Mouse (Mus musculus) limb, embryonic 15.5 days (tissue): ENCODE results near the gene Rbfox2. TPM values are rescaled to one million over a fixed set of nuclear protein-coding genes. Genes with fewer than 3 reads are reported as not detected.

Experiments used
- ATAC-seq: fragments of 200-750 bp; cut with Nextera tagmentation; 2 replicates; pipeline ENCODE4 v1.8.0; 2017; ENCODE audit warnings: low read depth, moderate TSS enrichment; ENCODE audit not compliant: insufficient number of reproducible peaks, low FRiP score, low TSS enrichment
- H3K27ac ChIP-seq: fragments of 300-500 bp; sonication (generic); 2 replicates; pipeline ENCODE4 v1.5.1; 2015; ENCODE audit warnings: moderate library complexity, mild to moderate bottlenecking, inconsistent platforms
- H3K27me3 ChIP-seq: fragments of 300-500 bp; sonication (generic); 2 replicates; pipeline ENCODE4 v1.6.1; 2015; ENCODE audit warnings: inconsistent platforms
- H3K36me3 ChIP-seq: fragments of 300-500 bp; sonication (generic); 2 replicates; pipeline ENCODE4 v1.6.1; 2015; ENCODE audit warnings: inconsistent platforms
- H3K4me1 ChIP-seq: fragments of 300-500 bp; sonication (generic); 2 replicates; pipeline ENCODE4 v1.6.1; 2015; ENCODE audit warnings: inconsistent platforms
- H3K4me2 ChIP-seq: fragments of 300-500 bp; sonication (generic); 2 replicates; pipeline ENCODE4 v1.6.1; 2015; ENCODE audit warnings: mild to moderate bottlenecking, inconsistent platforms
- H3K4me3 ChIP-seq: fragments of 300-500 bp; sonication (generic); 2 replicates; pipeline ENCODE4 v1.5.1; 2015; ENCODE audit warnings: mild to moderate bottlenecking, inconsistent platforms
- H3K9ac ChIP-seq: fragments of 300-500 bp; sonication (generic); 2 replicates; pipeline ENCODE4 v1.6.1; 2015; ENCODE audit warnings: inconsistent platforms
- H3K9me3 ChIP-seq: fragments of 300-500 bp; sonication (generic); 2 replicates; pipeline ENCODE4 v1.6.1; 2016; ENCODE audit warnings: inconsistent platforms
- WGBS: fragments of 180-500 bp; shearing (Covaris S2); methylation state at CpG from one replicate; pipeline ENCODE4 v1.1.7; 2015; 5-methylcytosine and 5-hydroxymethylcytosine counted together
- polyA plus RNA-seq: library from polyadenylated mRNA; unstranded; fragments of >200 nt; fragmentation: Nextera tagmentation; extraction: Ambion mirVana; gene quantifications from 2 replicates; pipeline ENCODE4 v1.2.1, GENCODE M21; 2015

The Rbfox2 gene
- polyA plus RNA-seq, 1 experiment from 2014 or later, result 73.2 TPM

GRCm38 (mm10) chr15:77220833-77221232, 86.0 kb downstream of the Rbfox2 start:
- WGBS, result 67% methylated on average over 4 of the region's 4 CpGs
- Histone ChIP-seq H3K4me3 (no peak overlapping the region), H3K9ac (no peak overlapping the region), H3K4me2 (no peak overlapping the region), H3K27me3 (no peaks in the 10 kb centered on the region), H3K36me3 (no peaks in the 10 kb centered on the region), H3K4me1 (peaks cover 34% of the 10 kb centered on the region), H3K9me3 (no peaks in the 10 kb centered on the region), H3K27ac (no peak overlapping the region)
- no peak for ATAC-seq

- Histone ChIP-seq H3K9ac (no peak overlapping the region), H3K27me3 (no peaks in the 10 kb centered on the region), H3K36me3 (no peaks in the 10 kb centered on the region), H3K4me1 (peaks cover 37% of the 10 kb centered on the region), H3K9me3 (no peaks in the 10 kb centered on the region), H3K27ac (no peak overlapping the region; the same call in 1 of the 2 replicates), H3K4me3 (no peak overlapping the region), H3K4me2 (no peak overlapping the region)
- no peak for ATAC-seq
Measured at GRCm38 (mm10) chr15:77220137-77220536, 86.7 kb downstream of the Rbfox2 start.

GRCm38 (mm10) chr15:77219571-77219970, 87.2 kb downstream of the Rbfox2 start:
- no peaks in the 10 kb centered on the region for H3K27me3 ChIP-seq
- no peak overlapping the region for H3K4me3 ChIP-seq
- 35% methylated on average over 1 of the region's 1 CpGs for WGBS
- ATAC-seq, result no peak
- H3K36me3 ChIP-seq, result no peaks in the 10 kb centered on the region
- no peak overlapping the region for H3K4me2 ChIP-seq
- H3K9ac ChIP-seq, result no peak overlapping the region
- no peak overlapping the region for H3K27ac ChIP-seq
- H3K9me3 ChIP-seq, result no peaks in the 10 kb centered on the region
- H3K4me1 ChIP-seq, result peaks cover 42% of the 10 kb centered on the region

GRCm38 (mm10) chr15:77218007-77218406, 88.8 kb downstream of the Rbfox2 start:
- no peak overlapping the region for H3K4me3 ChIP-seq
- no peak overlapping the region for H3K4me2 ChIP-seq
- no peaks in the 10 kb centered on the region for H3K27me3 ChIP-seq
- no peak for ATAC-seq
- no peaks in the 10 kb centered on the region for H3K36me3 ChIP-seq
- no peak overlapping the region for H3K9ac ChIP-seq
- no peaks in the 10 kb centered on the region for H3K9me3 ChIP-seq
- WGBS, result 86% methylated on average over 3 of the region's 3 CpGs
- peaks cover 56% of the 10 kb centered on the region for H3K4me1 ChIP-seq
- H3K27ac ChIP-seq, result no peak overlapping the region

DNA sequence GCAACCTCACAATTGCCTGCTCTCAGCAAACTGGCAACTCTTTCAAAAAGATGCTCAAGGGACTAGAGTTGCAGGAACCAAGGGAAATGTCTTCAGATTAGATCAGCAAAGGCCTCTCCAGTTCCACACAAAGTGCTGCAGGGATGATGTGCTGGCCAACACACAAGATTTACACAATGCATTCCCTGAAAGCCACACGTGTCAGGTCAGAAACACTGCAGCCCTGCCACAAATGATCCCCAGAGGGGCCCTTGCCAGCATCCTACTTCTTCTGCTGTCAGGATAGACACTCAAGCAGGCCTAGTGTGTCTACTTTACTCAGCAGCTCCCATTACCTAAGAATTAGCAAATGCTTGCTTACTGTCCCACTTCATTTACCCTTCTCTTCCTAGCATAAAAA, 89.3 kb downstream of the Rbfox2 start:
- no peak overlapping the region for H3K9ac ChIP-seq
- no peak overlapping the region for H3K4me2 ChIP-seq
- H3K27ac ChIP-seq, result 0 out of 2 replicates have a peak overlapping the region, but pooled peaks have one; percentile 76
- ATAC-seq, result no peak
- WGBS, result 23% methylated on average over 1 of the region's 1 CpGs
- H3K36me3 ChIP-seq, result no peaks in the 10 kb centered on the region
- H3K27me3 ChIP-seq, result no peaks in the 10 kb centered on the region
- H3K4me1 ChIP-seq, result peaks cover 59% of the 10 kb centered on the region
- no peak overlapping the region for H3K4me3 ChIP-seq
- no peaks in the 10 kb centered on the region for H3K9me3 ChIP-seq

GRCm38 (mm10) chr15:77216704-77217103, 90.1 kb downstream of the Rbfox2 start:
- H3K27ac ChIP-seq, result peak overlapping the region; percentile 76
- WGBS, result 67% methylated on average over 6 of the region's 6 CpGs
- no peaks in the 10 kb centered on the region for H3K36me3 ChIP-seq
- H3K4me3 ChIP-seq, result no peak overlapping the region
- ATAC-seq, result no peak
- H3K9ac ChIP-seq, result no peak overlapping the region
- H3K4me1 ChIP-seq, result peaks cover 62% of the 10 kb centered on the region
- H3K9me3 ChIP-seq, result no peaks in the 10 kb centered on the region
- no peak overlapping the region for H3K4me2 ChIP-seq
- no peaks in the 10 kb centered on the region for H3K27me3 ChIP-seq

GRCm38 (mm10) chr15:77215178-77215800, 91.5 kb downstream of the Rbfox2 start:
- Histone ChIP-seq H3K4me3 (no peak overlapping the region), H3K4me2 (peak overlapping the region; percentile 3; the same call in 1 of the 2 replicates), H3K36me3 (no peaks in the 10 kb centered on the region), H3K27me3 (no peaks in the 10 kb centered on the region), H3K27ac (peak overlapping the region; percentile 76), H3K9me3 (no peaks in the 10 kb centered on the region), H3K4me1 (peaks cover 60% of the 10 kb centered on the region), H3K9ac (no peak overlapping the region)
- ATAC-seq, result no peak
- WGBS, result 7% methylated on average over 5 of the region's 5 CpGs

DNA sequence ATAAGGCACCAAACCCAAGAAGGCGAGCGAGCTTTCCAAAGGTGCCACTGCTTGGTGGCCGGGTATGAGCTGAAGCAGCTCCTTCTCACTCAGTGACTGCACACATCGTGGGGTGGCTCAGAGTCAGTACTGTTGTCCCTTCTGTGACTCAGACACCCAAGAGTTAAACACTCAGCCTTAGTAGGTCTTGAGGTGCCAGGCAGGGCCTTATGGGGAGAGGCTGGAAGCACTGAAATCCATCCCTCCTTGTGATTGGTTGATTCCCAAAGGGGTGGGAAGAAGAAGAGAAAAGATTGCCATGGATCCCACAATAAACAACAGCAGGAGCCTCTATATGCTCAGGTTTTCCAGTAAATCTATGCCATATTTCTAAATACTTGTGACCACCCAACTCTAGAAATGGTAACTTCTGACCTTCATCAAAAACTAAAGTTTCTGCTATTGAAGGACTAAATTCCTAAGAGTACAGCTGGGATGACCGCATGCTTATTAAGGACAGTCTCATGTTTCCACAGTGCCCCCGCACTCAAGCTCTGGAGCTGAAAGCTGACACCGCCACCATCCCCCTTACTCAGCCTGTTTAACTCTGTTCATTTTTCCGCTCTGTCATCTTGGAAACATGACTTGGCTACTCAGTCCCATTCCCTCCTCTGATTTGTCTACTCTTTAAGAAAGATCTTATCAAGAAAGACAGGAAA, 92.2 kb downstream of the Rbfox2 start:
- no peaks in the 10 kb centered on the region for H3K36me3 ChIP-seq
- no peaks in the 10 kb centered on the region for H3K27me3 ChIP-seq
- no peak overlapping the region for H3K9ac ChIP-seq
- peak; percentile 87 for ATAC-seq
- peak overlapping the region; percentile 76 for H3K27ac ChIP-seq
- peaks cover 54% of the 10 kb centered on the region for H3K4me1 ChIP-seq
- H3K9me3 ChIP-seq, result no peaks in the 10 kb centered on the region
- 29% methylated on average over 8 of the region's 8 CpGs for WGBS
- no peak overlapping the region for H3K4me2 ChIP-seq
- H3K4me3 ChIP-seq, result no peak overlapping the region

GRCm38 (mm10) chr15:77213829-77214228, 93.0 kb downstream of the Rbfox2 start:
- Histone ChIP-seq H3K9me3 (no peaks in the 10 kb centered on the region), H3K4me3 (no peak overlapping the region), H3K9ac (no peak overlapping the region), H3K4me1 (peaks cover 54% of the 10 kb centered on the region), H3K36me3 (no peaks in the 10 kb centered on the region), H3K27ac (peak overlapping the region; percentile 76), H3K4me2 (no peak overlapping the region), H3K27me3 (no peaks in the 10 kb centered on the region)
- WGBS, result 18% methylated on average over 5 of the region's 5 CpGs
- ATAC-seq, result no peak

DNA sequence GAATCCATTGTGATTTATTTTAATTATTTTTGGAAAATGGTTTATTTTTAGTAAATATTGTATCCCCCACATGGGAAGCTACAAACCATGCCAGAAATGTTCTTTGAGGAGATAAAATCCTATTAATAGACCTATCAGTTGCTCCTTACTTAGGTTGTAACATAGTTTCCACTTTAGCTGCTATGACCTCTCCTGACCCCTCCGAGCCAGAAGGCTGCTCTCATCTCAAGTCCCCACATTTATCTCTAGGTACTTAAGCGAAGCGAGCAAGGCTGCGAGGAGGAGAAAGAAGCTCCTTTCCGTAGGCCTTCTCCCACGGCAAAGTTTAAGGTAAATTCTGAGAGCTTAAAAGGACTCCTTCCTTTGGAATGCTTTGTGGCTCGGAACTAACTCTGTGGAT, 94.0 kb downstream of the Rbfox2 start:
- WGBS, result 64% methylated on average over 7 of the region's 7 CpGs
- Histone ChIP-seq H3K4me1 (peaks cover 52% of the 10 kb centered on the region), H3K4me2 (no peak overlapping the region), H3K9me3 (no peaks in the 10 kb centered on the region), H3K4me3 (no peak overlapping the region), H3K27me3 (no peaks in the 10 kb centered on the region), H3K9ac (no peak overlapping the region), H3K27ac (peak overlapping the region; percentile 14; the same call in 1 of the 2 replicates), H3K36me3 (no peaks in the 10 kb centered on the region)
- ATAC-seq, result no peak

DNA sequence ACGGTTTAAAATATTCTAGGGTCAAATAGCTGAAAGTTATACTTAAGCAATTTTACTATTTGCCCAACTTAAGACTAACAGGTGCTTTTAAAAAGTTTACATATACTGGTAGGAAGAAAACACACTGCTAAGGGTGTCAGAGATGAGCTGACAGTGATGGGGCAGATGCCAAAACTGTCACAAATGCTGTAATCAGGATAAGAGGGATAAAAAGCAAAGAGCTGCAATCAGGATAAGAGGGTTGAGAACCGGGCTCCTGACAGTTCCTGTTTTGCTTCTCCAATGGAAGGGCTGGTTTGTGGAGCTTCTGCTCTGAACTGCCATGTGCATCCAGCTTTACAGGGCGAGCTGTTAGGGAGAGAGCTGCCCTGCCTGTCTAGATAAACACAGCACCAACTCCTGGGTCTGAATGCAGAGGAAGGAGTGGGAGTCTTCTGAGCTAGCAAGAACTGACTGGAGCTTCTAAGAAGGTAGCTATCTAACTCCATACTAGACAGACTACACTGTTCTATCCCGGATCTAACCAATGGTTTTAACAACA, 94.5 kb downstream of the Rbfox2 start:
- H3K4me2 ChIP-seq, result no peak overlapping the region
- H3K36me3 ChIP-seq, result no peaks in the 10 kb centered on the region
- H3K9ac ChIP-seq, result no peak overlapping the region
- H3K9me3 ChIP-seq, result no peaks in the 10 kb centered on the region
- no peaks in the 10 kb centered on the region for H3K27me3 ChIP-seq
- no peak for ATAC-seq
- no peak overlapping the region for H3K27ac ChIP-seq
- H3K4me3 ChIP-seq, result no peak overlapping the region
- 67% methylated on average over 4 of the region's 4 CpGs for WGBS
- H3K4me1 ChIP-seq, result peaks cover 46% of the 10 kb centered on the region

- Histone ChIP-seq H3K27ac (no peak overlapping the region), H3K27me3 (no peaks in the 10 kb centered on the region), H3K4me2 (no peak overlapping the region), H3K9ac (no peak overlapping the region), H3K4me3 (no peak overlapping the region), H3K9me3 (no peaks in the 10 kb centered on the region), H3K4me1 (peaks cover 27% of the 10 kb centered on the region), H3K36me3 (no peaks in the 10 kb centered on the region)
- WGBS, result 75% methylated on average over 5 of the region's 5 CpGs
- ATAC-seq, result no peak
Measured at GRCm38 (mm10) chr15:77206996-77207395, 99.8 kb downstream of the Rbfox2 start.
